Mouse (Mus musculus): ENCODE data around the gene Fbp1. TPM values are rescaled to one million over a fixed set of nuclear protein-coding genes. Genes with fewer than 3 reads are reported as not detected.
"Not testable (repeated sequence)": the region's sequence is repeated elsewhere in the genome, so short reads cannot be mapped to it uniquely, and the experiment has no call there.

The Fbp1 gene
- polyA plus RNA-seq (2016; fragmentation: Nextera tagmentation; extraction: Ambion mirVana) = 0.12 TPM in 1 of 2 replicates, not detected in the other

DNA sequence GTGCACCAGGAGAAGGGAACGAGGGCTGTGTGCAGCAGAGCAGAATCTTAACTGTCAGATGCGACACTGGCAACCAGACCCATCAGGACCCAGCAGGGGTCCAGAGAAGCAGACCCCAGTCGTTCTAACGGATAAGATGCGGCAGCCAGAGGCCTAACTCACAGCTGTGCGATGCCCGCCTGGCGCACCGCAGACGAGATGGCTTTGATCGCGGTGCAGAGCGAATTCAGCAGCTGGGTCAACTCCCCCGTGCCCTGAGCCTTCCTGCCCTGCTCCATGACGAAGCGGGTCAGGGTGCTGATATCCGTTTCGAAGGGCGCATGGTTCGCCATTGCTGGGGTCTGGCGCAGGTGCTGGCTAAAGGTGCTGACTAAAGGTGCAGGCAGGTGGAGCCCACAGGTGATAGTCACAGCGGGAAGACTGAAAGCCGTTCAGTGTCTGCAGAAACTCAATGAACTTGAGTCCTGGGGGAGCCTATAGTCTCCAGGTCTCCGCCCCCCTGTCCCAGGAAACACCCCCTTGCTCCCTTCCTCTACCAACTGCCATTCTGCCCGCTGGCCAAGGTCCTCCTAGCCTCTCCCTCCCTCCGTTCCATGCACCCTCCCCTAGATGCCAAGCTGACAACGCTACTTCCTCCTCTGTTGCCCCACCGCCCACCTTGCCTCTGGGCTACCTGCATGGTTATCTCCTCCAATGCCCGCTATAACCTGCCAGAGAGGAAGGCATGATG, at the start of gene Fbp1:
TSS of gene Fbp1 (minus strand) at position 571 of the 730 bp plus-strand sequence.
- Histone ChIP-seq H3K9me3 (0 out of 2 replicates have a peak, but pooled peaks cover 3% of the 10 kb centered on the region), H3K27ac (no peak within 1 kb of the TSS), H3K4me1 (replicated peaks) (peaks cover 7% of the 10 kb centered on the region), H3K27me3 (ENCODE audit: insufficient read depth, poor library complexity, severe bottlenecking) (peaks cover 50% of the 10 kb centered on the region), H3K36me3 (no peaks in the 10 kb centered on the region), H3K4me3 (peak within 1 kb of the TSS; percentile 38)
- DNase-seq (ENCODE audit: low spot score) = peak; percentile 7
- WGBS = 5% methylated on average over 29 of the region's 29 CpGs

DNA sequence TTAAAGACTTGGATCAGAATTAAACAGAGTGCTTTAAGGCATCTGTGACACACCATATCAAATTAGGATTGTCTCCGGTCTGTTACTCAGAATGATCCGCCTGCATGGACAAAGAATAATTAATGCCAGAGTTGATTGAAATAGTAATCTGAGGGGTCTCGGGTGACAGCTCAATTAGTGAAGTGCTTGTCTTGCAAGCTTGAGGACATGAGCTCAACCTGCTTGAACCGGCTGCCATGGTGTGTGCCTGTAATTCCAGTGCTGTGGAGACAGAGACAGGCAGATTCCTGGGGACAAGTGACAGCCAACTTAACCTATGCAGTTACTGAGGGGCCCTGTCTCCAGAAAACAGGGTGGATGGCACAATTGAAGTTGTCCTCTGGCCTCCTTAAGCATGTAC, 44.4 kb upstream of the Fbp1 start:
- H3K27me3 ChIP-seq (ENCODE audit: insufficient read depth, poor library complexity, severe bottlenecking) = no peaks in the 10 kb centered on the region
- whole genome bisulfite sequencing = 66% methylated on average over 4 of the region's 4 CpGs
- no peak for DNase-seq (ENCODE audit: low spot score)
- no peaks in the 10 kb centered on the region for H3K9me3 ChIP-seq
- no peaks in the 10 kb centered on the region for H3K4me1 ChIP-seq (replicated peaks)
- H3K4me3 ChIP-seq = no peak overlapping the region
- H3K27ac ChIP-seq = no peak overlapping the region
- no peaks in the 10 kb centered on the region for H3K36me3 ChIP-seq

- Histone ChIP-seq H3K27me3 (ENCODE audit: insufficient read depth, poor library complexity, severe bottlenecking) (no peaks in the 10 kb centered on the region), H3K27ac (no peak overlapping the region), H3K4me3 (no peak overlapping the region), H3K4me1 (replicated peaks) (no peaks in the 10 kb centered on the region), H3K36me3 (no peaks in the 10 kb centered on the region), H3K9me3 (no peaks in the 10 kb centered on the region)
- WGBS = 88% methylated on average over 9 of the region's 9 CpGs
- no peak for DNase-seq (ENCODE audit: low spot score)
Measured at GRCm38 (mm10) chr13:62929766-62930389, 41.8 kb upstream of the Fbp1 start.

DNA sequence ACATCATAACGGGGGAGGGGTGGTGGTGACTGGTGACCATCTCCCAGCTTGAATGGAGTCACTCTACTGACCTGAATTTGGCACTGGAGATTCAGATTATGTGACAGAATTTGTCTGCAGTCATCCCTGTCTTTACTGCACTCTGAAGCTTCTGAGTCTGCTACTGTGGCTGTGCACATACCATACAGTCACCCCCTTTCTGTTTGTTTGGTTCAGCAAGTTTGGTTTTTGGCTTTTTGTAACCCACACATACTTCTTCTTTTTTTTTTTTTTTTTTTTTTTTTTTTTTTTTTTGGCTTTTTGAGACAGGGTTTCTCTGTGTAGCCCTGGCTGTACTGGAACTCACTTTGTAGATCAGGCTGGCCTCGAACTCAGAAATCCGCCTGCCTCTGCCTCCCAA, 41.1 kb upstream of the Fbp1 start:
- 96% methylated on average over 3 of the region's 3 CpGs for WGBS

DNA sequence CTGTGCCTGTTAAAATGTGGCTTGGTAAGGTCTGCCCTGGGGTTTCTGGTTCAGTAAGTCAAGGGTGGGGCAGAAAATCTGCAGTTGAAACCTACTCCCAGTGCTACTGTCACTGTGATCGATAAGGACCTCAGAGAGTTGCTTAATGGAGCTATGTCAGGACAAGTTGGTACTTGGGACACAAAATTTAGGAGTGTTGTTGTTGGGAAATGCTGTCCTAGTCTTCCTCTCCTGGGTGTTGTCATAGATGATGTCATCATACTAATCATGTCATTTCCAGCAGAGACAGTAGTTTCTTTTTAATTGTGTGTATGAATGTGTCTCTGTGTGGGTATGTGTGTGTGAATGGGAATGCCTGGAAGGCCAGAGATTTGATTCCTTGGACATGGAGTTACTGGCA, 39.4 kb upstream of the Fbp1 start:
- Histone ChIP-seq H3K4me1 (replicated peaks) (no peaks in the 10 kb centered on the region), H3K27me3 (ENCODE audit: insufficient read depth, poor library complexity, severe bottlenecking) (no peaks in the 10 kb centered on the region), H3K9me3 (no peaks in the 10 kb centered on the region), H3K36me3 (no peaks in the 10 kb centered on the region), H3K27ac (no peak overlapping the region), H3K4me3 (no peak overlapping the region)
- DNase-seq (ENCODE audit: low spot score) = no peak
- 88% methylated on average over 1 of the region's 1 CpGs for WGBS

More for the DNA sequence above, 41.1 kb upstream of the Fbp1 start:
- H3K27ac ChIP-seq; H3K36me3 ChIP-seq; H3K4me3 ChIP-seq; H3K4me1 ChIP-seq (replicated peaks); H3K9me3 ChIP-seq; H3K27me3 ChIP-seq (ENCODE audit: insufficient read depth, poor library complexity, severe bottlenecking); DNase-seq (ENCODE audit: low spot score): not testable (repeated sequence)

DNA sequence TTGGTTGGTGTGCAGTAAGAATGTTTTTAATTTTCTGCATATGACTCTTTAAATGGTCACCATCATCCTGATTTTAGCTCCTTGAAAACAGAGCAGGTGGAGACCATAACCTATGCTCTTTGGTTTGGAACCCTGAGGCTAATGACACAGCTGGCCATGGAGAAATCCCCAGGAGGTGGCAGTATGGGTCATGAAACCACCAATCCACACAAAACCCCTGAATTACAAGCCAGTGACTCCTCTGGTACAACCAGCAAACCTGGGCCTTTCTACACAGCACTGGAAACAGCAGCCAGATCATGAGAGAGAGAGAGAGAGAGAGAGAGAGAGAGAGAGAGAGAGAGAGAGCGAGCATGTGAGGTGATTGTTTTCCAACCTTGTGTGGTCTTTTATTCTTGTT, 38.4 kb upstream of the Fbp1 start:
- 81% methylated on average over 1 of the region's 1 CpGs for WGBS

GRCm38 (mm10) chr13:62923182-62923581, 35.1 kb upstream of the Fbp1 start:
- Histone ChIP-seq H3K27ac (no peak overlapping the region), H3K27me3 (ENCODE audit: insufficient read depth, poor library complexity, severe bottlenecking) (no peaks in the 10 kb centered on the region), H3K9me3 (no peaks in the 10 kb centered on the region), H3K4me3 (no peak overlapping the region), H3K4me1 (replicated peaks) (no peaks in the 10 kb centered on the region), H3K36me3 (no peaks in the 10 kb centered on the region)
- DNase-seq (ENCODE audit: low spot score) = no peak
- 82% methylated on average over 8 of the region's 8 CpGs for WGBS

More for the DNA sequence above, 38.4 kb upstream of the Fbp1 start:
- DNase-seq (ENCODE audit: low spot score) = peak; percentile 40
- Histone ChIP-seq H3K27me3 (ENCODE audit: insufficient read depth, poor library complexity, severe bottlenecking) (no peaks in the 10 kb centered on the region), H3K4me3 (no peak overlapping the region), H3K36me3 (no peaks in the 10 kb centered on the region), H3K4me1 (replicated peaks) (no peaks in the 10 kb centered on the region), H3K27ac (no peak overlapping the region), H3K9me3 (no peaks in the 10 kb centered on the region)

- Histone ChIP-seq H3K4me1 (replicated peaks) (no peaks in the 10 kb centered on the region), H3K4me3 (no peak overlapping the region), H3K27me3 (ENCODE audit: insufficient read depth, poor library complexity, severe bottlenecking) (no peaks in the 10 kb centered on the region), H3K9me3 (no peaks in the 10 kb centered on the region), H3K27ac (no peak overlapping the region), H3K36me3 (no peaks in the 10 kb centered on the region)
- DNase-seq (ENCODE audit: low spot score) = no peak
- 77% methylated on average over 3 of the region's 3 CpGs for WGBS
Measured at GRCm38 (mm10) chr13:62922645-62923044, 34.6 kb upstream of the Fbp1 start.

GRCm38 (mm10) chr13:62919647-62920341, 31.7 kb upstream of the Fbp1 start:
- H3K27ac ChIP-seq = no peak overlapping the region
- H3K4me3 ChIP-seq = no peak overlapping the region
- DNase-seq (ENCODE audit: low spot score) = peak; percentile 68
- WGBS = 43% methylated on average over 11 of the region's 11 CpGs
- H3K36me3 ChIP-seq = no peaks in the 10 kb centered on the region
- H3K27me3 ChIP-seq (ENCODE audit: insufficient read depth, poor library complexity, severe bottlenecking) = no peaks in the 10 kb centered on the region
- no peaks in the 10 kb centered on the region for H3K9me3 ChIP-seq
- H3K4me1 ChIP-seq (replicated peaks) = no peaks in the 10 kb centered on the region

GRCm38 (mm10) chr13:62917416-62918110, 29.5 kb upstream of the Fbp1 start:
- 56% methylated on average over 1 of the region's 1 CpGs for WGBS
- Histone ChIP-seq H3K27me3 (ENCODE audit: insufficient read depth, poor library complexity, severe bottlenecking) (no peaks in the 10 kb centered on the region), H3K4me1 (replicated peaks) (no peaks in the 10 kb centered on the region), H3K4me3 (no peak overlapping the region), H3K27ac (no peak overlapping the region), H3K36me3 (no peaks in the 10 kb centered on the region), H3K9me3 (no peaks in the 10 kb centered on the region)
- DNase-seq (ENCODE audit: low spot score) = no peak

DNA sequence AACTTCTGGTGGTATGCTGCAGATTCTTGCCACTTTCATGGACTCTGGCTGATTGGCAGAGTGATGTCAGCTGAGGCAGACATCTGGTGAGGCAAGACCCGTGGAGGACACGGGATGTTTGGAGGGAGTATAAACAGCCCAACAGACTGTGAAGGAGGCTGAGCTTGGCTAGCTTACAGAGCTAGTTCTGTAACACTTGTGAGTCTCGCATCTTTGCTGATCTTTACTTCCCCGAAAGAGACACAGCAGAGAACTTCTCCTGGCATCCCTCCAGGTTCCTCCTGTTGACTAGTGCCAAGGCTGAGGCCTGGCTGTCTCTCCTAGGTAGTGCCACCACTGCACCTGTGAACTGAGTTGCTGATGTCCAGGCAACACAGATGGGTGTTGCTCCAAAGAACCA, 28.6 kb upstream of the Fbp1 start:
- H3K9me3 ChIP-seq = no peaks in the 10 kb centered on the region
- no peak overlapping the region for H3K27ac ChIP-seq
- H3K36me3 ChIP-seq = no peaks in the 10 kb centered on the region
- no peaks in the 10 kb centered on the region for H3K4me1 ChIP-seq (replicated peaks)
- 79% methylated on average over 4 of the region's 4 CpGs for WGBS
- DNase-seq (ENCODE audit: low spot score) = no peak
- H3K4me3 ChIP-seq = no peak overlapping the region
- no peaks in the 10 kb centered on the region for H3K27me3 ChIP-seq (ENCODE audit: insufficient read depth, poor library complexity, severe bottlenecking)

- Histone ChIP-seq H3K4me1 (replicated peaks) (peaks cover 16% of the 10 kb centered on the region), H3K9me3 (no peaks in the 10 kb centered on the region), H3K4me3 (no peak overlapping the region), H3K27ac (no peak overlapping the region), H3K27me3 (ENCODE audit: insufficient read depth, poor library complexity, severe bottlenecking) (no peaks in the 10 kb centered on the region), H3K36me3 (no peaks in the 10 kb centered on the region)
- no peak for DNase-seq (ENCODE audit: low spot score)
- WGBS = 86% methylated on average over 5 of the region's 5 CpGs
Measured at GRCm38 (mm10) chr13:62911575-62911974, 23.5 kb upstream of the Fbp1 start.
